In genomic region chr2:58952101-58952500, GRCm38 (mm10) we compare ENCODE assay signal across 18 mouse cellular contexts.
"Had no signal": no experiment of that assay in that cellular context is flagged by ENCODE, and none has a peak within 500 bp of the region (broad histone marks: within the 10 kb centered on the region; RNA-seq: fewer than 3 reads in every experiment).

No protein-coding gene starts in this region.

- ATAC-seq: forebrain, embryonic 13.5 days; forebrain, embryonic 14.5 days; forebrain, embryonic 15.5 days; forebrain, embryonic 16.5 days; forebrain, postnatal 0 days had no signal

- DNase-seq: cerebellum, adult 8-10 months; cerebellum, adult 9-10 months; cerebellum, postnatal 25 days; cerebellum, postnatal 36 days; embryo, embryonic 11 days; forebrain, postnatal 0 days; gastrocnemius, adult 2 months; gastrocnemius, postnatal 10 days; gastrocnemius, postnatal 14 days; gastrocnemius, postnatal 25 days; gastrocnemius, postnatal 36 days; heart, adult 11 months; heart, adult 18-20 months; heart, adult 2 months had no signal
